Mouse (Mus musculus) thymus, adult 2 months (tissue): ENCODE measurements at regions not wholly inside any gene's neighbourhood (a gene's known extent, or its start where the extent isn't known, plus 50 kb on each side); places are given as distances from the start of the nearest gene placed in this dataset.

Experiments used
- CTCF ChIP-seq: fragments of 200-500 bp; IDR thresholded peaks from 2 replicates; pipeline ENCODE4 v1.5.1; 2012; ENCODE audit warnings: mild to moderate bottlenecking, control low read depth, low read length, moderate library complexity, borderline replicate concordance; ENCODE audit not compliant: control insufficient read depth, poor library complexity, insufficient read depth; ENCODE audit errors: extremely low read depth
- POLR2A ChIP-seq: fragments of 200-500 bp; IDR thresholded peaks from 2 replicates; pipeline ENCODE4 v1.6.1; 2012; ENCODE audit warnings: mild to moderate bottlenecking, low read length, control low read depth, moderate library complexity; ENCODE audit not compliant: control insufficient read depth, poor library complexity, insufficient read depth; ENCODE audit errors: extremely low read depth

DNA sequence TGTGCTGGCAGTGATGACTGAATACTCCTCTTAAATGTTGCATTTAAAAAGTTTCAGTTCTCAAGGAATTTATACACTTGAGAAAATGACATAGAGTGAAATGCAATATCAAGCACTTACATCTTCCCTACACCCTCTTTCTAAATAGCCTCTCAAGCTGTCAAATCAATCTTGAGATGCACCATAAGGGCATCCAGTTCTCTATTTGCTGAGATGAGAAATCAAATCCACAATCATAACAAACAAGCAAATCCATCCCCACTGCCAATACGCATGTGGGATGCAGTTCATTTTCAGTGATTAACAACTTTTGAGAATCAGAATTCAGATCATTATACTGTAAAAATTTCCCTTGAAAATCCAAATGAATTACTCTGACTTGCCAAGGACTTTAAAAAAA, 62.6 kb upstream of the Ift57 start:
- TF ChIP-seq POLR2A, result no peak
- TF ChIP-seq CTCF, result no peak
